Mouse (Mus musculus): ENCODE data around the gene Ifitm6. TPM values are rescaled to one million over a fixed set of nuclear protein-coding genes. Genes with fewer than 3 reads are reported as not detected.

Gene Ifitm6
- total and polyA plus RNA-seq, 3 experiments = 0.36 to 5.1 (median 1.0) TPM

DNA sequence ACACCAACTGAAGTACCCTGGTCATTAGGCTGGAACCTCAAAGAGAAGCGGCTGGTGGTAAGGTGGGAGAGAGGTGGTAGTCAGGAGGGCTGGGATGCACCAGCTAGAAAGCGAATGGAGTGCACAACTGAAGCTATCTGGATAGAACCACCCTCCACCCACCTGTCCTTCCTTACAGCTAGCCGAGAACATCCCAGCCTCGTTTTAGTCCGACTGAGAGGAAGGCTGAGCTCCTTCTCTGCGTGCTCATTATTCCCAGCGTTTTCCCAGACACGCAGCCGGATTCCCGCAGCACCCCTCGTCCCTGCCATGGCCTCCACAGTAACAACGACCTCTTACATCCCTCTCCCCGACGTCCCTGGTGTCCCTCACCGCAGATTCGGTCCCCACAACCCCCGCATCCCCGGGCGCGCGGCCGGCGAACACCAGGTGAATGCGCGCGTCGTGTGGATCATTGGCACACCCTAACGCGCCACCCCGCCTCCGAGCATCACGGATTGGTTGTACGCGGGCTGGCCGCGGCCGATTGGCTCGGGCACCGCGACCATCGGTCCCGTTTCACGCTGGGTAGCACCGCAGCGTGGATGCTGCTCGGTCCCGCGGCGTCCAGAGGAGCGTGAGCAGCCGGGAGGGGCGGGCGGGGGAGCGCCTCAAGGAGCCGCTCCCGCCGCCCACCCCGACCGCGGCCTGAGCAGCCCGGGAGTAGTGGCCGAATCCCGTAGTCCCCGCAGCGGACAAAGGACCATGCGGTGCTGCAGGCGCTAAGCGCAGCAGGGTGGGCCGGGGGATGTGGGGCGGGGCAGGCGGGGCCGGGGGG lies 42.9 kb upstream of the Ifitm6 start, which contains the start of gene B4galnt4:
Gene B4galnt4, plus strand, starts transcription at position 679 of the 817 bp plus-strand sequence.
- peaks cover 5% of the 10 kb centered on the region; the same call in 1 of the 2 replicates for H3K27me3 ChIP-seq (ENCODE audit: control insufficient read depth, insufficient read depth, low read length)
- intact Hi-C loops (cut with DNase I) = no loop called here
- peak within 1 kb of the TSS; percentile 42 for H3K4me3 ChIP-seq
- peak; percentile 59 to 61 for DNase-seq
- H3K36me3 ChIP-seq (ENCODE audit: control insufficient read depth, insufficient read depth, low read length) = no peaks in the 10 kb centered on the region
- H3K79me2 ChIP-seq (replicated peaks; ENCODE audit: control insufficient read depth, insufficient read depth, low read length) = no peaks in the 10 kb centered on the region
- TF ChIP-seq POLR2A (IDR thresholded peaks at IDR 0.05; ENCODE audit: insufficient read depth, low read depth, low read length) = no peak
- TF ChIP-seq EP300 (IDR thresholded peaks at IDR 0.05; ENCODE audit: insufficient read depth, low read depth, low read length) = no peak
- TF ChIP-seq CTCF (IDR thresholded peaks at IDR 0.05) = no peak
- 2% methylated on average over 72 of the region's 72 CpGs for WGBS
- H3K4me1 ChIP-seq (ENCODE audit: control insufficient read depth, insufficient read depth, low read length) = no peaks in the 10 kb centered on the region; the same call in 1 of the 2 replicates
- peak within 1 kb of the TSS; percentile 14; the same call in 1 of the 2 replicates for H3K9ac ChIP-seq (ENCODE audit: low read depth, low read length)
- H3K27ac ChIP-seq = no peak within 1 kb of the TSS

DNA sequence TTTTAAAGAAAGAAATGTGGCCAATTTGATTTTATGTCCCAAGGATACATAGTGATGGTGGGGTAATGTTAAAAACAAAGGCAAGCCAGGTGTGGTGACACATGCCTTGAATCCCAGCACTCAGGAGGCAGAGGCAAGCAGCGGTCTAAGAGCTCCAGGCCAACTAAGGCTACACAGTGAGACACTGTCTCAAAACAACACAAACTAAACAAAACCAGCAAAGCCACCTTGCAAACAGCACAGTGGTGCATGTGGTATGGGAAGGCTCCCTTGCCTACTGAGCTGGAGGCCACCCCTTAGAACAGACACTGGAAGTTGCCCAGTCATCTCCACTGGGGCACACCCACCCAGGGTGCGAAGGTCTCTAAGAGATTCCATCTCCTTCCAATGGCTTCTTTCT lies 42.2 kb upstream of the Ifitm6 start:
- H3K4me1 ChIP-seq (ENCODE audit: control insufficient read depth, insufficient read depth, low read length) = no peaks in the 10 kb centered on the region; the same call in 1 of the 2 replicates
- WGBS = 53% methylated on average over 2 of the region's 2 CpGs
- peaks cover 5% of the 10 kb centered on the region; the same call in 1 of the 2 replicates for H3K27me3 ChIP-seq (ENCODE audit: control insufficient read depth, insufficient read depth, low read length)
- TF ChIP-seq EP300 (IDR thresholded peaks at IDR 0.05; ENCODE audit: insufficient read depth, low read depth, low read length) (no peak), POLR2A (IDR thresholded peaks at IDR 0.05; ENCODE audit: insufficient read depth, low read depth, low read length) (no peak), CTCF (IDR thresholded peaks at IDR 0.05) (no peak)
- DNase-seq = no peak
- H3K36me3 ChIP-seq (ENCODE audit: control insufficient read depth, insufficient read depth, low read length) = no peaks in the 10 kb centered on the region
- H3K79me2 ChIP-seq (replicated peaks; ENCODE audit: control insufficient read depth, insufficient read depth, low read length) = no peaks in the 10 kb centered on the region
- intact Hi-C loops (cut with DNase I) = no loop called here
- no peak overlapping the region for H3K9ac ChIP-seq (ENCODE audit: low read depth, low read length)
- H3K4me3 ChIP-seq = no peak overlapping the region
- H3K27ac ChIP-seq = no peak overlapping the region

DNA sequence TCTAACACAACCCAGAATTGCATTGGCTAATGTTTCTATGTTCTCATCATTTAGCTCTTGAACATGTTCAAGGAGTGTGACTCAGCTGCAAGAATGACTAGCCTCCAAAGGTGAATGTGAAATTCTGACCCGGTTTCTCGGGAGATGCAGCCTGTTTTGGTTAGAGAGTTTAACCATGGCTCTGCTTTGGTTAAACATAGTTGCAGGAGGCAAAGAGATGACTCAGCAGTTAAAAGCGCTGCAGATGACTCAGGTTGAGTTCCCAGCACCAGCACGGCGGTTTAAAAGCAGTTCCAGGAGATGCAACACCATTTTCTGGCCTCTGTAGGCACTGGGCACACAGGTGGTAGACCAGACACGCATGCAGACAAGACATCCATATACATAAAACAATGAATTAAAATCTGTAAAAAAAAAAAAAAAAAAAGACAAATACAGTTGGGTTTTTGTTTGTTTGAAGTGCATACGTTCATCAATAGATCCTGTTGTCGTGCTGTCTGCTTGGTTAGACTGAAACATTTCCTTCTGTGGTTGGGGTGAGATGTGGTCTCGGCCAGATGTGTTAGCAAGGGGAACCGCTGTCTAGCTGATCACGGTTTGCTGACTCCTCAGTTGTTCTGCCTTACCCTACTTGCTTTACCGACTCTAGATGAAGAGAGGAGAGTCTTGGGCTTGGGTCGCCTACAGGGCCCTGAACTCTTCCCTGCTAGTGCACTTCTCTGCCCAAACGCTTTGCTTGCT lies 41.0 kb upstream of the Ifitm6 start:
- H3K9ac ChIP-seq (ENCODE audit: low read depth, low read length) = no peak overlapping the region
- no peaks in the 10 kb centered on the region for H3K36me3 ChIP-seq (ENCODE audit: control insufficient read depth, insufficient read depth, low read length)
- DNase-seq = no peak
- H3K4me3 ChIP-seq = no peak overlapping the region
- H3K27me3 ChIP-seq (ENCODE audit: control insufficient read depth, insufficient read depth, low read length) = peaks cover 5% of the 10 kb centered on the region; the same call in 1 of the 2 replicates
- no peaks in the 10 kb centered on the region for H3K79me2 ChIP-seq (replicated peaks; ENCODE audit: control insufficient read depth, insufficient read depth, low read length)
- no peaks in the 10 kb centered on the region; the same call in 1 of the 2 replicates for H3K4me1 ChIP-seq (ENCODE audit: control insufficient read depth, insufficient read depth, low read length)
- no peak for TF ChIP-seq EP300 (IDR thresholded peaks at IDR 0.05; ENCODE audit: insufficient read depth, low read depth, low read length)
- TF ChIP-seq POLR2A (IDR thresholded peaks at IDR 0.05; ENCODE audit: insufficient read depth, low read depth, low read length) = no peak
- no peak for TF ChIP-seq CTCF (IDR thresholded peaks at IDR 0.05)
- WGBS = 85% methylated on average over 14 of the region's 14 CpGs
- intact Hi-C loops (cut with DNase I) = no loop called here
- no peak overlapping the region for H3K27ac ChIP-seq

GRCm38 (mm10) chr7:141057541-141057940 lies 39.8 kb upstream of the Ifitm6 start:
- no peak for TF ChIP-seq EP300 (IDR thresholded peaks at IDR 0.05; ENCODE audit: insufficient read depth, low read depth, low read length)
- TF ChIP-seq CTCF (IDR thresholded peaks at IDR 0.05) = no peak
- TF ChIP-seq POLR2A (IDR thresholded peaks at IDR 0.05; ENCODE audit: insufficient read depth, low read depth, low read length) = no peak
- Histone ChIP-seq H3K27ac (no peak overlapping the region), H3K79me2 (replicated peaks; ENCODE audit: control insufficient read depth, insufficient read depth, low read length) (no peaks in the 10 kb centered on the region), H3K27me3 (ENCODE audit: control insufficient read depth, insufficient read depth, low read length) (peaks cover 5% of the 10 kb centered on the region; the same call in 1 of the 2 replicates), H3K4me1 (ENCODE audit: control insufficient read depth, insufficient read depth, low read length) (no peaks in the 10 kb centered on the region; the same call in 1 of the 2 replicates), H3K36me3 (ENCODE audit: control insufficient read depth, insufficient read depth, low read length) (no peaks in the 10 kb centered on the region), H3K4me3 (no peak overlapping the region), H3K9ac (ENCODE audit: low read depth, low read length) (no peak overlapping the region)
- WGBS = 87% methylated on average over 1 of the region's 1 CpGs
- DNase-seq = no peak
- intact Hi-C loops (cut with DNase I) = no loop called here

DNA sequence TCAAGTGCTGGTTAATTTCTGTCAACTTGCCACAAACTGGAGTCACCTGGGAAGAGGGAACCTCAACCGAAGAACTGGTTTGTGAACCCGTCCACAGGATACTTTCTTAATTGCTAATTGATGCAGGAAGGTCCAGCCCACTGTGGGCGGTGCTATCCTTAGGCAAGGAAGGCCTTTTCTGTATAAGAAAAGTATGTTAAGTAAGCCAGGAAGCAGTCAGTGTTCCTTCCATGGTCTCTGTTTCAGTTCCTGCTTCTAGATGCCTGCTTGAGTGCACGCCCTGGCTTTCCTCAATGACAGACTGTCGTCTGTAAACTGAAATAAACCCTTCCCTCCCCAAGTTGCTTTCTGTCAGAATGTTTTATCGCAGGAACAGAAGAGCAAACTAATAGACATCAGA lies 39.3 kb upstream of the Ifitm6 start:
- H3K4me1 ChIP-seq (ENCODE audit: control insufficient read depth, insufficient read depth, low read length) = no peaks in the 10 kb centered on the region; the same call in 1 of the 2 replicates
- no peak overlapping the region for H3K4me3 ChIP-seq
- H3K27ac ChIP-seq = no peak overlapping the region
- TF ChIP-seq CTCF (IDR thresholded peaks at IDR 0.05) (no peak), POLR2A (IDR thresholded peaks at IDR 0.05; ENCODE audit: insufficient read depth, low read depth, low read length) (no peak), EP300 (IDR thresholded peaks at IDR 0.05; ENCODE audit: insufficient read depth, low read depth, low read length) (no peak)
- no peaks in the 10 kb centered on the region for H3K36me3 ChIP-seq (ENCODE audit: control insufficient read depth, insufficient read depth, low read length)
- intact Hi-C loops (cut with DNase I) = no loop called here
- no peak overlapping the region for H3K9ac ChIP-seq (ENCODE audit: low read depth, low read length)
- no peak for DNase-seq
- no peaks in the 10 kb centered on the region for H3K79me2 ChIP-seq (replicated peaks; ENCODE audit: control insufficient read depth, insufficient read depth, low read length)
- peaks cover 5% of the 10 kb centered on the region; the same call in 1 of the 2 replicates for H3K27me3 ChIP-seq (ENCODE audit: control insufficient read depth, insufficient read depth, low read length)
- 73% methylated on average over 6 of the region's 6 CpGs for WGBS

Data from heart, adult 2 months (tissue).